Mouse (Mus musculus) cerebellum, adult 11-12 months (tissue): ENCODE measurements at regions not wholly inside any gene's neighbourhood (a gene's known extent, or its start where the extent isn't known, plus 50 kb on each side); places are given as distances from the start of the nearest gene placed in this dataset.

Experiments used
- DNase-seq: peaks from one replicate; pipeline ENCODE4 v3.0.0; 2022

- DNase-seq = no peak
Measured at GRCm38 (mm10) chr5:4697346-4698095, 60.3 kb downstream of the Fzd1 start.

- no peak for DNase-seq
Measured at GRCm38 (mm10) chr5:4696701-4697100, 61.1 kb downstream of the Fzd1 start.

- DNase-seq = no peak
Measured at GRCm38 (mm10) chr5:4689130-4689529, 68.7 kb downstream of the Fzd1 start.

GRCm38 (mm10) chr5:4675316-4675715, 82.5 kb downstream of the Fzd1 start:
- DNase-seq = no peak

- no peak for DNase-seq
Measured at GRCm38 (mm10) chr5:4666381-4666780, 91.5 kb downstream of the Fzd1 start.

GRCm38 (mm10) chr5:4665978-4666377, 91.9 kb downstream of the Fzd1 start:
- DNase-seq = no peak

- no peak for DNase-seq
Measured at GRCm38 (mm10) chr5:4664918-4665317, 92.9 kb downstream of the Fzd1 start.

- DNase-seq = peak; percentile 52
Measured at GRCm38 (mm10) chr5:4664488-4664887, 93.3 kb downstream of the Fzd1 start.

GRCm38 (mm10) chr5:4662198-4662585, 95.6 kb downstream of the Fzd1 start:
- no peak for DNase-seq

- no peak for DNase-seq
Measured at GRCm38 (mm10) chr5:4661420-4662197, 96.2 kb downstream of the Fzd1 start.

GRCm38 (mm10) chr5:4657982-4658381, 99.9 kb downstream of the Fzd1 start:
- DNase-seq = no peak

GRCm38 (mm10) chr5:4654186-4654585, 103.6 kb downstream of the Fzd1 start:
- no peak for DNase-seq

GRCm38 (mm10) chr5:4651167-4651955, 106.5 kb downstream of the Fzd1 start:
- DNase-seq = no peak

- DNase-seq = no peak
Measured at GRCm38 (mm10) chr5:4650709-4651108, 107.1 kb downstream of the Fzd1 start.

- DNase-seq = no peak
Measured at GRCm38 (mm10) chr5:4649858-4650556, 107.8 kb downstream of the Fzd1 start.

GRCm38 (mm10) chr5:4641041-4641440, 116.8 kb downstream of the Fzd1 start:
- no peak for DNase-seq

GRCm38 (mm10) chr5:4633763-4634162, 124.1 kb downstream of the Fzd1 start:
- DNase-seq = no peak

GRCm38 (mm10) chr5:4625206-4625605, 132.6 kb downstream of the Fzd1 start:
- DNase-seq = peak; percentile 7

- DNase-seq = no peak
Measured at GRCm38 (mm10) chr5:4623625-4624024, 134.2 kb downstream of the Fzd1 start.

GRCm38 (mm10) chr5:4620513-4621210, 137.2 kb downstream of the Fzd1 start:
- DNase-seq = peak; percentile 17

- no peak for DNase-seq
Measured at GRCm38 (mm10) chr5:4615233-4615632, 142.6 kb downstream of the Fzd1 start.

- no peak for DNase-seq
Measured at GRCm38 (mm10) chr5:4597471-4597870, 160.4 kb downstream of the Fzd1 start.
